Mouse (Mus musculus) hindbrain, postnatal 0 days (tissue): Measurements from ENCODE around the gene Npnt. TPM values are rescaled to one million over a fixed set of nuclear protein-coding genes. Genes with fewer than 3 reads are reported as not detected.

Source experiments
- ATAC-seq: fragments of 200-750 bp; cut with Nextera tagmentation; 2 replicates; pipeline ENCODE4 v1.8.0; 2017; ENCODE audit warnings: mild to moderate bottlenecking, moderate TSS enrichment, moderate library complexity
- DNase-seq: peaks from one replicate; pipeline ENCODE4 v3.0.0-alpha.2; 2015; ENCODE audit warnings: low spot score
- H3K27ac ChIP-seq: fragments of 300-500 bp; sonication (generic); 2 replicates; pipeline ENCODE4 v1.5.1; 2014; ENCODE audit warnings: mild to moderate bottlenecking
- H3K27me3 ChIP-seq: fragments of 300-500 bp; sonication (generic); 2 replicates; pipeline ENCODE4 v1.6.1; 2014; ENCODE audit warnings: low read length, mixed read lengths; ENCODE audit not compliant: insufficient read depth
- H3K36me3 ChIP-seq: fragments of 300-500 bp; sonication (generic); 2 replicates; pipeline ENCODE4 v1.6.1; 2014; ENCODE audit warnings: low read length, mixed read lengths; ENCODE audit not compliant: insufficient read depth
- H3K4me1 ChIP-seq: fragments of 300-500 bp; sonication (generic); 2 replicates; pipeline ENCODE4 v1.6.1; 2014; ENCODE audit warnings: antibody characterized with exemption, low read length, mixed read lengths; ENCODE audit not compliant: insufficient read depth
- H3K4me2 ChIP-seq: fragments of 300-500 bp; sonication (generic); 2 replicates; pipeline ENCODE4 v1.6.1; 2014; ENCODE audit warnings: low read depth, mild to moderate bottlenecking, low read length, moderate library complexity, mixed read lengths
- H3K4me3 ChIP-seq: fragments of 300-500 bp; sonication (generic); 2 replicates; pipeline ENCODE4 v1.5.1; 2014; ENCODE audit warnings: low read length
- H3K9ac ChIP-seq: fragments of 300-500 bp; sonication (generic); replicated peaks from 2 replicates; pipeline ENCODE4 v1.6.1; 2014; ENCODE audit warnings: mild to moderate bottlenecking, low read length, moderate library complexity, mixed read lengths
- H3K9me3 ChIP-seq: fragments of 300-500 bp; sonication (generic); 2 replicates; pipeline ENCODE4 v1.6.1; 2016; ENCODE audit warnings: low read length, mixed read lengths
- CTCF ChIP-seq: IDR thresholded peaks from 2 replicates; pipeline ENCODE4 v1.5.1; 2016; ENCODE audit warnings: antibody characterized with exemption, control low read depth, low read depth
- WGBS: fragments of 180-500 bp; shearing (Covaris S2); extraction: QIAGEN DNeasy Blood & Tissue Kit; methylation state at CpG from one replicate; pipeline ENCODE4 v1.1.7; 2014; 5-methylcytosine and 5-hydroxymethylcytosine counted together
- polyA plus RNA-seq: library from polyadenylated mRNA; unstranded; fragments of >200 nt; fragmentation: Nextera tagmentation; extraction: Ambion mirVana; gene quantifications from 2 replicates; pipeline ENCODE4 v1.2.1, GENCODE M21; 2015
- total RNA-seq: library from RNA; depleted of rRNA; stranded (reverse); fragments of >200 nt; gene quantifications from 2 replicates; pipeline ENCODE4 v1.2.3, GENCODE M21; 2014

The Npnt gene
- total and polyA plus RNA-seq, 2 experiments from 2014 or later: 12.6 to 22.9 TPM

DNA sequence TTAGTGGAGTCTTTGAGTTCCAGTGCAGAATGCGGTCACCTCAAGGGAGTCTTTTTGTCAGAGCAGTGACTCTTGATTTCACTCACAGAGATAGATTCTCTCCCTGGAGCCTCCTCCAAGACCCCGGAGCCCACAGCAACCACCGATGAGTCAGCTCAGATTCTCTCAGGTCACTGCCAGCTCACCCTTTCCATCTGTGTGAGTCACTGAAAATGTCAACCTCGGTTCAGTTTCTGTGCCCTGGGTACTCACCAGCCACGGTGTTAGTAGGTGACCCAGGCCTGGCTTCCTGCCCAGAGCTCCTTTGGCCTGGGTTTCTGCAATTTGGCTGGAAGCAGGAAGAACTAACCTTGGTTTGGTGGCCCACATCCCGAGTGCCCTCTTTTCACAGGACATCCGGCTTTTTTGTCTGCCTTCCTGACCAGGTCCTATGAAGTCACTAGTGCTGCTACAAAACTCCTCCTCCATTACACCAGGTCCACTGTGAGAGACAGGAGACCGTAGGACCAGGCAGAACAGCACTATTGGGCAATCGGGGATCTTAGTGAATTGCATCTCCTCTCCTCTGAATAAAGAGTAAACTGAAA lies 78.7 kb downstream of the Npnt start:
- no peak overlapping the region for H3K4me3 ChIP-seq
- H3K4me2 ChIP-seq: no peak overlapping the region
- WGBS: 66% methylated on average over 9 of the region's 9 CpGs
- no peak for TF ChIP-seq CTCF
- no peaks in the 10 kb centered on the region for H3K36me3 ChIP-seq
- ATAC-seq (no peak), DNase-seq (peak; percentile 24)
- H3K27me3 ChIP-seq: no peaks in the 10 kb centered on the region
- no peak overlapping the region for H3K27ac ChIP-seq
- no peaks in the 10 kb centered on the region for H3K9me3 ChIP-seq
- H3K9ac ChIP-seq: no peak overlapping the region
- H3K4me1 ChIP-seq: no peaks in the 10 kb centered on the region; the same call in 1 of the 2 replicates

DNA sequence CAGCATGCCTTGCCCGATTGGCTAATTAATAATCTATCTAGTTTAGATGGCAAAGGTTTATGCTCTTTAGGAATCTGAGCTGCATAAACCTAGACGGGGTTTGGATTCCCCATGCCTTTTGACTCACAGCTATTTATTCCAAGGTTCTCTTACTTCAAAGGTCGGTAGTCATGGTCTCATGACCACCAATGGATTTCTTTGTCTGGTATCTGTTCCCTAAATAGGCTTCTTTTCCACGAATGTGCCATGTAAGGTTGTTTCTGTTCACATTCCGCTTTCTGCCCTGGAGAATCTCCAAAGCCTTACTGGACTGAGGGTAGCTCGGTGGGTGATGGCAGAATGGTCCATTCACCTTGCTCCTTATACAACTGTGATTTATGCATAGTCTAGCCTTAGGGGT lies 80.0 kb downstream of the Npnt start:
- 63% methylated on average over 6 of the region's 6 CpGs for WGBS
- H3K27ac ChIP-seq: no peak overlapping the region
- no peak overlapping the region for H3K4me2 ChIP-seq
- H3K9ac ChIP-seq: no peak overlapping the region
- H3K4me3 ChIP-seq: no peak overlapping the region
- no peak for TF ChIP-seq CTCF
- H3K9me3 ChIP-seq: no peaks in the 10 kb centered on the region
- H3K36me3 ChIP-seq: no peaks in the 10 kb centered on the region
- DNase-seq (no peak), ATAC-seq (no peak)
- no peaks in the 10 kb centered on the region; the same call in 1 of the 2 replicates for H3K4me1 ChIP-seq
- no peaks in the 10 kb centered on the region for H3K27me3 ChIP-seq

DNA sequence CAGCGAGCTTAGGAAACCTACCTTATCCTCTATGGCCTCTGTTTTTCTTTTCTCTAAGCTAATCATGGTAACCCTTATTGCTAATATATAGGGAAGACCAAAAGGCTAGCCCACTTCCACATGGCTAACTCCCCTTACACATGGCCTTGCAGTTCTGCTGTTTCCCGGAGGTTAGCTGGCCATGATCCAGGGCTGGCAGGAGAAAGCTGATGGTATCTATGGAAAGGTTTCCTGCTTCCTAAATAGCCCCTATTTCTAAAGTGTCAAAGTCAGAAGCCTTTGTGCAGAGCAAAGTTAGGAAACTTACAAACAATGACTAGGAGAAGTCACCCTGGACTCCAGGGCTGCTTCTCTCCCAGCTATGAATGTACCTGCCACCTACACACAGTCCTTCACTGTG lies 81.3 kb downstream of the Npnt start:
- no peaks in the 10 kb centered on the region for H3K27me3 ChIP-seq
- H3K4me2 ChIP-seq: no peak overlapping the region
- H3K36me3 ChIP-seq: no peaks in the 10 kb centered on the region
- no peaks in the 10 kb centered on the region for H3K9me3 ChIP-seq
- no peak overlapping the region for H3K27ac ChIP-seq
- no peak for TF ChIP-seq CTCF
- no peak for ATAC-seq
- 69% methylated on average over 2 of the region's 2 CpGs for WGBS
- H3K9ac ChIP-seq: no peak overlapping the region
- no peak overlapping the region for H3K4me3 ChIP-seq
- no peaks in the 10 kb centered on the region; the same call in 1 of the 2 replicates for H3K4me1 ChIP-seq
- no peak for DNase-seq

DNA sequence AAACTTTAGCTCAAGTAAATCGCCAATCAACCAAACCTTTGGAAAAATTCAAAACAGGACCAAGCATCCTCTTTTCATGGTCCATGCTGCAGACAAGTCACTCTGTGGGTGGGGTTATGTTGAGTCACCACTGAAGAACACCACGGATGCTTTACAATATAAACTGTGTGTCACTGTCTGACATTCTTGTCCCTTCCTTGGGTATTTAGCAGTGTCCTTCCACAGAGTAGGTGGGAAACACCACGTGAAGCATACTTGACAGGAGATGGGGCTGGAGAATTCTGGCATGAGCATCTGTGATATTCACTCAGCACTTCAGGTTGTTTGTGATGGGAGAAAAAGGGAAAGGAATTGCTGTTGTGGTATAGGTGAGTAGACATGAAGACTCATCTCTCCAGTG lies 83.1 kb downstream of the Npnt start:
- no peak for TF ChIP-seq CTCF
- Histone ChIP-seq H3K4me2 (no peak overlapping the region), H3K4me1 (no peaks in the 10 kb centered on the region; the same call in 1 of the 2 replicates), H3K27ac (no peak overlapping the region), H3K4me3 (no peak overlapping the region), H3K9ac (no peak overlapping the region), H3K27me3 (no peaks in the 10 kb centered on the region), H3K9me3 (no peaks in the 10 kb centered on the region), H3K36me3 (no peaks in the 10 kb centered on the region)
- ATAC-seq (no peak), DNase-seq (no peak)
- WGBS: 92% methylated on average over 3 of the region's 3 CpGs

DNA sequence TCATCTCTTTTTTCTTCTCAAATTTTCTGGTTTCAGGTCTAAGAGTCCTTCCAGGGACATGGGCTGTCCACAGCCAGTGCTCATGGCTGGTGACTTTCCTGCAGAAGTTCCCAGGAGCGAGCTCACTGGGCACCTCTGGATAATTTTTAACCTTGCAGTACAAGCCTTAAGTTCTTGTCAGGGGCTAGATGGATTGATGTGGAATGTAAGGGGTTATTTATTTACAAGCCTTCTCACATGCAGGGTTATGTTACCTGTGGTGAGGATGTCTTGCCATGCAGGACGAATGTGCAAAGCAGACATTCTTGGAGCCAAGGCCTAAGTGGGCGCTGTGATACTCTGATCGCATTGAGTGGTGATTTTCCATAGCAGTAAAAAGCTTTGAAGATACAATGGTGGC lies 84.5 kb downstream of the Npnt start:
- Histone ChIP-seq H3K9ac (no peak overlapping the region), H3K27ac (no peak overlapping the region), H3K36me3 (no peaks in the 10 kb centered on the region), H3K4me3 (no peak overlapping the region), H3K4me1 (no peaks in the 10 kb centered on the region; the same call in 1 of the 2 replicates), H3K9me3 (no peaks in the 10 kb centered on the region), H3K4me2 (no peak overlapping the region), H3K27me3 (no peaks in the 10 kb centered on the region)
- ATAC-seq: no peak
- no peak for TF ChIP-seq CTCF
- no peak for DNase-seq
- 89% methylated on average over 4 of the region's 4 CpGs for WGBS

DNA sequence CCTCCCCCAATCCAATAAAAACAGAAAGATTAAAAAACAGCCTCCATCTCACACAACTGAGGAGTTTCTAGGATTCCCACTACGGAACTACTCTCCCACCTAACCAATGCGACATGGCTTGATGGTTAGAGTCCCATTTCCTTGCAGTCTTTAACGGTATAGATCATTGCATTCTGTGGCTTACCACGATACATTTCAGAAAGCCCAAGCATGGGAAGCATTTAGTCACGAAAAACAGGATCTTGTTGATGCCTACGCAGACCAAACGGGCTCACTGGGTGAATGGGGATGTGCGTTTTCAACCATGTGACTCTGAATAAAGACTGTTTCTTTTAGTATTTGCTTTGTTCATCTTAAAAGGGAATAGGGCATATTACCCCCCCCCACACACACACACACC lies 85.1 kb downstream of the Npnt start:
- 87% methylated on average over 8 of the region's 8 CpGs for WGBS
- ATAC-seq (no peak), DNase-seq (no peak)
- no peak overlapping the region for H3K27ac ChIP-seq
- H3K4me2 ChIP-seq: no peak overlapping the region
- H3K4me3 ChIP-seq: no peak overlapping the region
- no peaks in the 10 kb centered on the region for H3K9me3 ChIP-seq
- no peaks in the 10 kb centered on the region; the same call in 1 of the 2 replicates for H3K4me1 ChIP-seq
- H3K9ac ChIP-seq: no peak overlapping the region
- no peaks in the 10 kb centered on the region for H3K36me3 ChIP-seq
- no peak for TF ChIP-seq CTCF
- no peaks in the 10 kb centered on the region for H3K27me3 ChIP-seq

DNA sequence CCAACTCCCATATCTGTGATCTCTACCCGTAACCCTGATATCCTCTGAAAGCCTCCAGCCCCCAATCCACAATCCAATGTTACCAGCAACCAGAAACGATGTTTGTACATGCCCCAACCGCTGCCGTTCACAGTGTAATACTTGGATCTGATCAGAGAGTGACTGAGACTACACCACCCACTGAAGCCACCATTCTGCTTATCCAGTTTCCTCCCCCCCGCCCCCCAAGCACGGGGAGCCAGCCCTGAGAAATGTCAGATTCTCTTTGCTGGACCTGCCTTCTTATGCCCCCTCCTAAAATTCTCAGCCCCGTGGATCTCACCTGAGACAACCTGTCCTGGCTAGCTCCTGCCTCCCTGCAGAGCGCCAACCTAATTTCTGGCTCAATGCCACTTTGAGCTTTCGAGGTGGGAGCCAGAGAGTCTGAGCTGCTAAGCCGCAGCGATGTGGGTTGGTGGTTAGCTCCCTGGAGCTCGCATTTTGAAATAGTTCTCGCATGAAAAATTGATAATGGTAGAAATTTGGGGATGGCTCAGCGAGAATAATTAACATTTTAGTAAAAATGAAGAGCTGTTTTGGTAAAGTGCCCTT lies 85.7 kb downstream of the Npnt start:
- no peak for ATAC-seq
- Histone ChIP-seq H3K9ac (no peak overlapping the region), H3K36me3 (no peaks in the 10 kb centered on the region), H3K9me3 (no peaks in the 10 kb centered on the region), H3K4me1 (no peaks in the 10 kb centered on the region; the same call in 1 of the 2 replicates), H3K27me3 (no peaks in the 10 kb centered on the region), H3K4me2 (no peak overlapping the region), H3K4me3 (no peak overlapping the region), H3K27ac (no peak overlapping the region)
- TF ChIP-seq CTCF: no peak
- WGBS: 69% methylated on average over 14 of the region's 14 CpGs
- DNase-seq: peak; percentile 28
